Mouse (Mus musculus) heart, postnatal 0 days (tissue): ENCODE results near the gene Taf15.

ENCODE experiments used
- CTCF ChIP-seq: IDR thresholded peaks from 2 replicates; pipeline ENCODE4 v1.5.1; 2016; ENCODE audit warnings: antibody characterized with exemption, control low read depth, low read depth
- EP300 ChIP-seq: IDR thresholded peaks from 2 replicates; pipeline ENCODE4 v1.6.1; 2016; ENCODE audit warnings: antibody characterized with exemption, low read depth

- TF ChIP-seq CTCF (no peak), EP300 (no peak)
Measured at GRCm38 (mm10) chr11:83522075-83522474, 49.2 kb downstream of the Taf15 start, which contains the start of gene Heatr9.
